ENCODE assay signal across 9 mouse cellular contexts in genomic region chr8:112128833-112129518, GRCm38 (mm10).
DNase-seq lines count a peak whose midpoint lies in the region; ATAC-seq and TF ChIP-seq lines count a peak whose summit lies in the region.
"Had no signal": no experiment of that assay in that cellular context is flagged by ENCODE, and none has a peak within 500 bp of the region (broad histone marks: within the 10 kb centered on the region; RNA-seq: fewer than 3 reads in every experiment).

No protein-coding gene starts in this region.

- H3K27me3 ChIP-seq in CH12.LX (replicated peaks): no peaks in the 10 kb centered on the region
- H3K27me3 ChIP-seq in hindbrain, postnatal 0 days (ENCODE audit: insufficient read depth, low read length): no peaks in the 10 kb centered on the region
- H3K27me3 ChIP-seq in liver, postnatal 0 days (ENCODE audit: insufficient read depth, low read length): no peaks in the 10 kb centered on the region
- H3K27me3 ChIP-seq in stomach, postnatal 0 days (ENCODE audit: control insufficient read depth, insufficient read depth, low read length): no peaks in the 10 kb centered on the region

- TF ChIP-seq EP300 in CH12.LX (IDR thresholded peaks at IDR 0.05; ENCODE audit: low read length): no peak
- TF ChIP-seq EP300 in liver, postnatal 0 days (IDR thresholded peaks at IDR 0.05; ENCODE audit: low read depth): no peak
- TF ChIP-seq EP300 in stomach, postnatal 0 days (optimal IDR thresholded peaks at IDR 0.05): no peak

- H3K4me1 ChIP-seq in CH12.LX (ENCODE audit: control insufficient read depth in 1 of 2, insufficient read depth in 2 of 2): no peaks in the 10 kb centered on the region
- H3K4me1 ChIP-seq in hindbrain, postnatal 0 days (ENCODE audit: insufficient read depth, low read length): no peaks in the 10 kb centered on the region
- no peaks in the 10 kb centered on the region for H3K4me1 ChIP-seq in liver, postnatal 0 days (ENCODE audit: insufficient read depth)
- no peaks in the 10 kb centered on the region for H3K4me1 ChIP-seq in stomach, postnatal 0 days (replicated peaks; ENCODE audit: control insufficient read depth, insufficient read depth)

- H3K79me2 ChIP-seq in CH12.LX (replicated peaks; ENCODE audit: control insufficient read depth, extremely low read depth, insufficient read depth, poor library complexity, severe bottlenecking): no peaks in the 10 kb centered on the region

- in situ Hi-C loops in CH12.LX (cut with MboI; ENCODE audit: low pct_ligation_motif_present, low pct_unique_long_range_greater_than_20kb, low sequenced_read_pairs): no loop called here

- DNase-seq in gastrocnemius, postnatal 10 days: peak; percentile 55
- DNase-seq in gastrocnemius, postnatal 25 days: no peak
- DNase-seq in CH12.LX (ENCODE audit: extremely low read depth): peak; percentile 4
- peak; percentile 94 for DNase-seq in embryo, embryonic 10 days (ENCODE audit: low spot score)
- peak; percentile 80 for DNase-seq in hindbrain, postnatal 0 days (ENCODE audit: low spot score)
- peak; percentile 55 for DNase-seq in liver, postnatal 0 days
- peak; percentile 77 for DNase-seq in stomach, postnatal 0 days (ENCODE audit: low spot score)
- DNase-seq in cerebellum, adult 11 months: no peak

- TF ChIP-seq RAD21 in CH12.LX (IDR thresholded peaks at IDR 0.05; ENCODE audit: low read depth, low read length): no peak

- no peak overlapping the region for H3K27ac ChIP-seq in CH12.LX (ENCODE audit: insufficient read depth, low read depth)
- H3K27ac ChIP-seq in hindbrain, postnatal 0 days: no peak overlapping the region
- H3K27ac ChIP-seq in liver, postnatal 0 days (ENCODE audit: low read depth): no peak overlapping the region
- no peak overlapping the region for H3K27ac ChIP-seq in stomach, postnatal 0 days (replicated peaks)
- H3K27ac ChIP-seq: macrophage had no signal

- ATAC-seq in hindbrain, postnatal 0 days: peak; percentile 47; the same call in 1 of the 2 replicates
- no peak for ATAC-seq in liver, postnatal 0 days
- ATAC-seq in stomach, postnatal 0 days (ENCODE audit: low FRiP score, low TSS enrichment): 0 out of 2 replicates have a peak, but pooled peaks have one; percentile 24

- no peaks in the 10 kb centered on the region for H3K36me3 ChIP-seq in CH12.LX (replicated peaks in 1 of 2; ENCODE audit: control insufficient read depth in 1 of 2, insufficient read depth in 1 of 2, low read length in 1 of 2)
- H3K36me3 ChIP-seq in hindbrain, postnatal 0 days (ENCODE audit: insufficient read depth, low read length): no peaks in the 10 kb centered on the region
- no peaks in the 10 kb centered on the region for H3K36me3 ChIP-seq in liver, postnatal 0 days (replicated peaks; ENCODE audit: insufficient read depth, low read length)
- no peaks in the 10 kb centered on the region for H3K36me3 ChIP-seq in stomach, postnatal 0 days (ENCODE audit: control insufficient read depth, insufficient read depth, low read length)

- 55% methylated on average over 14 of the region's 14 CpGs for WGBS in hindbrain, postnatal 0 days
- WGBS in liver, postnatal 0 days (ENCODE audit: insufficient replicate concordance): 49% methylated on average over 14 of the region's 14 CpGs
- 49% methylated on average over 14 of the region's 14 CpGs for WGBS in stomach, postnatal 0 days

- TF ChIP-seq CTCF in CH12.LX (conservative IDR thresholded peaks at IDR 0.05 in 1 of 2, IDR thresholded peaks at IDR 0.05 in 1 of 2; ENCODE audit: low read depth in 2 of 2, low read length in 2 of 2): no peak
- TF ChIP-seq CTCF in hindbrain, postnatal 0 days (IDR thresholded peaks at IDR 0.05; ENCODE audit: low read depth): no peak
- TF ChIP-seq CTCF in liver, postnatal 0 days (IDR thresholded peaks at IDR 0.05; ENCODE audit: low read depth): no peak
- no peak for TF ChIP-seq CTCF in stomach, postnatal 0 days (IDR thresholded peaks at IDR 0.05; ENCODE audit: low read depth)

- no peak overlapping the region for H3K9ac ChIP-seq in CH12.LX (ENCODE audit: insufficient read depth, low read depth)
- no peak overlapping the region for H3K9ac ChIP-seq in hindbrain, postnatal 0 days (replicated peaks; ENCODE audit: low read length)
- H3K9ac ChIP-seq in liver, postnatal 0 days (replicated peaks): no peak overlapping the region
- H3K9ac ChIP-seq in stomach, postnatal 0 days (ENCODE audit: low read length): no peak overlapping the region

- TF ChIP-seq POLR2A in CH12.LX (IDR thresholded peaks at IDR 0.05; ENCODE audit: low read depth, low read length): no peak

- H3K9me3 ChIP-seq in CH12.LX (replicated peaks; ENCODE audit: low read length): peaks cover 54% of the 10 kb centered on the region
- no peaks in the 10 kb centered on the region for H3K9me3 ChIP-seq in hindbrain, postnatal 0 days (ENCODE audit: low read length)
- H3K9me3 ChIP-seq in liver, postnatal 0 days (ENCODE audit: low read length): 0 out of 2 replicates have a peak, but pooled peaks cover 3% of the 10 kb centered on the region
- no peaks in the 10 kb centered on the region for H3K9me3 ChIP-seq in stomach, postnatal 0 days (ENCODE audit: control insufficient read depth, low read length)

- no peak overlapping the region for H3K4me2 ChIP-seq in CH12.LX (ENCODE audit: insufficient read depth, low read depth, poor library complexity, severe bottlenecking)
- H3K4me2 ChIP-seq in hindbrain, postnatal 0 days (ENCODE audit: low read depth, low read length): no peak overlapping the region
- H3K4me2 ChIP-seq in liver, postnatal 0 days (ENCODE audit: low read depth, low read length): no peak overlapping the region
- no peak overlapping the region for H3K4me2 ChIP-seq in stomach, postnatal 0 days (replicated peaks; ENCODE audit: low read depth)

- dilution Hi-C loops in CH12.LX (cut with MboI; ENCODE audit: extremely low pct_ligation_motif_present, extremely low pct_unique_long_range_greater_than_20kb, low sequenced_read_pairs): no loop called here

- H3K4me3 ChIP-seq in CH12.LX (replicated peaks in 1 of 3; ENCODE audit: low read depth in 2 of 3, low read length in 2 of 3, poor library complexity in 1 of 3): no peak overlapping the region
- H3K4me3 ChIP-seq in hindbrain, postnatal 0 days (ENCODE audit: low read length): no peak overlapping the region
- no peak overlapping the region for H3K4me3 ChIP-seq in liver, postnatal 0 days (ENCODE audit: low read depth, low read length)
- H3K4me3 ChIP-seq in stomach, postnatal 0 days (ENCODE audit: low read depth, low read length): no peak overlapping the region

TF ChIP-seq in CH12.LX, 34 proteins besides CTCF, POLR2A, EP300 and RAD21:
- TF ChIP-seq MAX (IDR thresholded peaks at IDR 0.05; ENCODE audit: low read length) (no peak), ELF1 (IDR thresholded peaks at IDR 0.05; ENCODE audit: low read depth, low read length) (no peak), MXI1 (IDR thresholded peaks at IDR 0.05; ENCODE audit: low read depth, low read length) (no peak), MAFK (IDR thresholded peaks at IDR 0.05; ENCODE audit: insufficient replicate concordance, low read length) (no peak), GABPA (IDR thresholded peaks at IDR 0.05; ENCODE audit: insufficient replicate concordance, low read depth, low read length) (no peak), UBTF (IDR thresholded peaks at IDR 0.05; ENCODE audit: low read depth, low read length) (no peak), MYC (IDR thresholded peaks at IDR 0.05; ENCODE audit: low read depth, low read length) (no peak)

Comparison
In these comparisons a context has a peak if more than half of its experiments do, and no peak if none do; other contexts are left out.
1. DNase-seq: peak in gastrocnemius, postnatal 10 days (single experiment), CH12.LX (single experiment), embryo, embryonic 10 days (single experiment), hindbrain, postnatal 0 days (single experiment), liver, postnatal 0 days (single experiment) and stomach, postnatal 0 days (single experiment); none in gastrocnemius, postnatal 25 days (single experiment) and cerebellum, adult 11 months (single experiment).